Mouse (Mus musculus) heart, adult 11 months (tissue): ENCODE measurements around the gene Hist1h2ba.

Source experiments
- DNase-seq: peaks from one replicate; pipeline ENCODE4 v3.0.0; 2022

The Hist1h2ba gene

DNA sequence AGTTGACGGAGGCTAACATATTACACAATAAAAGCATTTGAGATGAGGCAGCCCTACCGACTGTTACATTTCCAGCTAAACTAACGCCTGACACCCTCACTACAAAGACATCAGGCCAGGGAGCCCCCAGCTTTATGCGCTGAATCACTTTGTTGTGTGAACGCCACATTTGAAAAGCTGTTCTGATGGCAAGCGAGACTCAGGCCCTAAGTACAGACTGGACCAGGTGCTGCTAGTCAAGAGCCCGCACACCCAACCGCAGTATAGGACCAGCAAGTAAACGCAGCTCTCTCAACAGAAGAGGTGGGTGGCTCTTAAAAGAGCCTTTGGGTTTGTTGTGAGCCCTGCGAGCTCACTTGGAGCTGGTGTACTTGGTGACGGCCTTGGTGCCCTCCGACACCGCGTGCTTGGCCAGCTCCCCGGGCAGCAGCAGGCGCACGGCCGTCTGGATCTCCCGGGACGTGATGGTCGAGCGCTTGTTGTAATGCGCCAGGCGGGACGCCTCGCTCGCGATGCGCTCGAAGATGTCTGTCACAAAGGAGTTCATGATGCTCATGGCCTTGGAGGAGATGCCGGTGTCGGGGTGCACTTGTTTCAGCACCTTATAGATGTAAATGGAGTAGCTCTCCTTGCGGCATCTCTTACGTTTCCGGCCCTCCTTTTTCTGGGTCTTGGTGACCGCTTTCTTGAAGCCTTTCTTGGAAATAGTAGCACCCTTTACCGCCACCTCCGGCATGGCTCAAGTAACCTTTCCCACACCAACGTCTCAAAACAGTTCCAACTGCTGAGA lies at the start of gene Hist1h2ba:
TSS of gene Hist1h2ba (minus strand) at position 736 of the 790 bp plus-strand sequence.
- no peak for DNase-seq

DNA sequence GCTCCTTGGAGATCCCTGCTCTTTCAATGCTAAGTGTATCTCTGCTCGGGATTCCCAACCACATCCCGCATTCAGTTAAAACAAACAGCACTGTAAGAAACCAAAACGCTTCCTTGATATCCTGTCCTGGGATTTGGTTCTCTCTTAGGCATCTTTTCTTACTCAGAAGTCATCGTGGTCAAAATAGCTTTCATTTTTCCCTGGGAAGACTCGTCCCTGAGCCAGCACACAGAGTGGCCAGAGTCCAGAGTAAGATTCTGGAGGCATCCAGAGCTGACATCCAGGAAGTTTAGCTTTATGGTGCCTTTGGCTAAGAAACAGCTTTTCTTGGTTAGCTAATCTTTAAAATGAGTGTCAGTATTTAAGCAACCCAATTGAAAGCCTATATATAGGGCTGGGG lies 38.3 kb upstream of the Hist1h2ba start:
- peak; percentile 51 for DNase-seq

DNA sequence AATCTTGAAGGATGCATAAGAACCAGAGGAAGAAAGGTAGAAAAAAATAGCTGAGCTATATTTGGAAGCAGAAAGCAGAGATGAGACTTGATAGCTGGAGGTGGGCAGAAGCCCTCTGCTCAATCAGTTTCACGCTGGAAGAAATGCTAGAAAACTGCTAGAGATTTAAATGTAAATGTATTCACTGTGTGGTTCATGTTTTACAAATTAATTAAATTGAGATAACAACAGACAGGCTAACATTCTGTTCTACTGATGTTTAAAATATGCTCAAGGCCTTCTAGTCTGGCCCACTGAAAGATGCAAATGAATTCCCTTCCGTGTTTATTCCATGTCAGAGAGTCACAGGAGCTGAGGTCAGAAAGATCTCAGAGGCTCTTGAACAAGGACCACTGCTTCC lies 37.9 kb upstream of the Hist1h2ba start:
- peak; percentile 59 for DNase-seq

- no peak for DNase-seq
These were observed 31.0 kb upstream of the Hist1h2ba start for GRCm38 (mm10) chr13:23964909-23965308.

GRCm38 (mm10) chr13:23959776-23960175 lies 25.8 kb upstream of the Hist1h2ba start:
- peak; percentile 30 for DNase-seq

DNA sequence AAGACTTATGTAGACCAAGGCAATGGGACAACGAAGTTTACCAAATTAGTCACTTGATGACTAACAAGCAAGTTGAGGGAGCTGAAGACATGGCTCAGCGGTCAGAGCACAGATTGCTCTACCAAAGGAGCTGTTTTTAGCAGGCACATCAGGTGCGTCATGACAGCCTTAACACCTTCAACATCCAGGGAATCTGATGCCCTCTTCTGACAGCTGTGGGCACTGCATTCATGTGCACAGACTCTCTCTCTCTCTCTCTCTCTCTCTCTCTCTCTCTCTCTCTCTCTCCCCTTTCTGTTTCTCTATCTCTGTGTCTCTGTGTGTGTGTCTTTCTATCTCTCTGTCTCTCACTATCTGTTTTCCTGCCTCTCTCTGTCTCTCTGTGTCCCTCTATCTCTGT lies 17.0 kb upstream of the Hist1h2ba start:
- peak; percentile 39 for DNase-seq

- peak; percentile 84 for DNase-seq
These were observed 15.7 kb upstream of the Hist1h2ba start for GRCm38 (mm10) chr13:23949484-23950246.

DNA sequence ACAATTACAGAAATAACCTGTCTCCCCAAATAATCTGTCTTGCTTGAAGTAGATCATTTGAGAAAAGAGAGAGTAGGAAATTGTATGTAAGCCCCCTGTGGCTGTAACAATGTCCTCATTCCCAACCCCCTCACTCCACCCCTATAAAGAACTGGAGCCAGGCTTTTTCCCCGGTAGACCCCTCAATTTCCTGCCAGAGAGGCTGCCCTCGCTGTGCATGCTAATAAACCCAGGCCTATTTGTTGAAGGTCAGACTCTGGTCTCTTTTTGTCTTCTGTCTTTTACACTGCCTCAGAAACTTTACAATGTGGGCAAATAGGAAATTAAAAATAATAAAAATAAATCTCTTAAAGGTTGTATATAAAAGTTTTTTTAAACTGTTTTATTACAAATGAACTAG lies 12.3 kb upstream of the Hist1h2ba start:
- no peak for DNase-seq

GRCm38 (mm10) chr13:23942861-23943260 lies 8.9 kb upstream of the Hist1h2ba start:
- DNase-seq: no peak

GRCm38 (mm10) chr13:23940291-23940690 lies 6.3 kb upstream of the Hist1h2ba start:
- no peak for DNase-seq

DNA sequence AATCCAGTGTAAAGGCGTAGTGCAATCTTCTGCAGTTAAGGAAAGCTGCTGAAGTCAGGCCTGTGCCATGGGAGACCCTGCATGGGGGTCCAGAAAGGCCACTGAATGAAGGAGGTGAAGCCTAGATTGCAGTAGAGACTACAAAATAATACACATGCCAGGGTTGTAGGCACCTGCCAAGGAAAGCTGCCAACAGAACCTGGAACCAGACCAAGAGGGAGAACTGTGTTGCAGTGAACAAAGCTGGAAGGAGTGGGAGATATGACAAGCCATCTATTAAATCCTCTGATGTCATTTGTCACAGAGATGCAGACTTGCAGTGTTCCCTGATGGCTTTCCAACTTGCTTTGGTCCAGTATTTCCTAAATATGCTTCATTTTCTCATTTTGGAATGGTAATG lies 4.7 kb upstream of the Hist1h2ba start:
- DNase-seq: no peak

- no peak for DNase-seq
These were observed 210 bp upstream of the Hist1h2ba start, which contains the start of gene Hist1h2aa for GRCm38 (mm10) chr13:23934211-23934520. Hist1h2aa (plus strand) TSS chr13:23934462.

DNA sequence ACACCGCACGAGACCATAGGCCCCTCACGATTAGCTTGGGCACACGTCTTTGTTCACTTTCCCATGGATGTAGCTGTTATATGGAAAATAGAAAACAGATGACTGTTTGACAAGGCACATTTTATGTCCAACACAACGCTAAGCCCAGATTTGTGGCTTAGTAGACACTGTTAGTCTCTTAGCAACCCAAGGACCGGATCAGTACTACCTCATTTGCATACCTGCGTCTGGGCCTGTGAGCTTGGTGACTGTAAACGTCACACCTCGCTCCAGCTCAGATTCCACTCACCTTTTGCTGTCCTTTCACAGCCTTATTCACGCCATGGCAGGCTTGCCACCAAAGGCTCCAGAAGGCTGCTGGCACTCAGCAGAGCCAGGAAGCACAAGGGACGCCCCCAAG lies 3.1 kb downstream of the Hist1h2ba start:
- DNase-seq: no peak

DNA sequence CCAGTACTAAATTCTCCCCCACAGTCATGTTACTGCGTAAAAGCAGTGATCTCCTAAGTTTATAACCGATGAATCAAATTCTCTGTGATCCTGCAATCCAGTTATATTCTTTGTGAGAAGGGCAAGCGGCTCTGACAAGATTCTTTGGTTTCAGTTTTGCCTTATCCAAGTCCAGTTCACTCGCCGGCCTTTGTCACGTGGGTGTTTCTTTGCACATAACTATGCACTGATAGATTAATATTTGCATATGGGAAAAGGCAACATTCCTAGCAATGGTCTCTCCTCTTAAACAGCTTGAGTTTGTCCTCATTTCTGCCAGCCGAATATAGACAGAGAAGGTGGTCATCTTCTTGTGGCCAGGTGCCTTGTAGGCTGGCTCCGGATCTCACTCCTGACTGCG lies 3.5 kb downstream of the Hist1h2ba start:
- DNase-seq: no peak

DNA sequence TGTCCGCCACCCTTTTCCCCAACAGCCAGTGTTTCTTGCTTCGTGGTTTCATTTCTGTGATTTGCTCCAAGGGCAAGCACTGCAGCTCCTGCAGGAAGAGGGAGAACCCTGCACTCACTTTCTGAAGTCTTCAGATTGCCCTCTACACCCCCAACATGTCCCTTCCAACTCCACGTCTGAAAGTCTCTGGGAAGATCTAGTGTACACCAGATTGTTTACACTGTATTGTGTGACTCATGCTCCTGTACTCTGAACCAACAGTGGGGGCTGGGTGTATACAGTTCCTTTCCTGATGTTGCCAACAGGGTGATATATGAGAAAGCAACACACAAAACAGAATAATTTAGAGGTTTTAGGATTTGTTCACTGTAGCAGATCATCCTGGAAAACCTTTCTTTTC lies 5.3 kb downstream of the Hist1h2ba start:
- no peak for DNase-seq

GRCm38 (mm10) chr13:23925792-23926191 lies 8.2 kb downstream of the Hist1h2ba start:
- DNase-seq: no peak

- no peak for DNase-seq
These were observed 16.3 kb downstream of the Hist1h2ba start for GRCm38 (mm10) chr13:23917674-23918073.

DNA sequence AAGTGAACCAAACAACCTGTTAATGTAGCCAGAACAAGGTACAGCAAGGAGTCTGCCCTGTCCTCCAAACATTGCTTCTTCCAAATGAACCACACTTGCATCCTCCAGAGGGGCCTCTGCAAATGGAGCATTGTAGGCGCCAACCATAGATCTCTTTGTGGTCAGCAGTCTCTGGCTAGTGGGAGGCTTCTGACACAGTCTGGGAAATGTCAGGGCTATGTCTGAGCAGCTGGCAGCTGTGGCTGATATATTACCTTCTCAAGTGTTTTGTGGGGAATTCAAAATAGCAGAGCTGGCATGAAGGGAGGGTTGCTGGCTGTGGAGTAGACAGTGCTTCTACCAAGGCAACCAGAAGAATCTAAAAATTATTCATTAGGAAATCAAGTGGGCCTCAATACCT lies 17.8 kb downstream of the Hist1h2ba start:
- DNase-seq: no peak

- no peak for DNase-seq
These were observed 19.4 kb downstream of the Hist1h2ba start, which contains the start of gene Slc17a4 for GRCm38 (mm10) chr13:23914376-23915167. Slc17a4 (minus strand) TSS chr13:23915009.

GRCm38 (mm10) chr13:23913791-23914306 lies 20.1 kb downstream of the Hist1h2ba start:
- DNase-seq: peak; percentile 95

- DNase-seq: no peak
These were observed 22.6 kb downstream of the Hist1h2ba start for GRCm38 (mm10) chr13:23911335-23911734.

DNA sequence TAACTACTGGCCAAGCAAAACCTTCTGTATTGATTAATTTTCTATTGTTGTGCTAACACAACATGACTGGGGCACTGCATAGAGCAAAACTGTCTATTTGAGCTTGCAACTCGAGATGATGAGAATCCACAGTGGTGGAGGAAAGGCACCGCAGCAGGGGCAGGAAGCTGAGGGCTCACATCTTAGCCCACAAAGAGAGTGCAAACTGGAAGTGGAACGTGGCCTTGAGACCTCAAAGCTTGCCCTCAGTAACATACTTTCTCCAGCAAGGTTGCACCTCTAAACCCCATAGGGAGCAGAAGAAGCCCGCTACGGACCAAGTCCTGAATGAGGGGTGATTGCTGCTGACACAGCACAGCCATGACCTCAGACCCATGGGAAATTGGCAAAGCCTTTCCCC lies 23.8 kb downstream of the Hist1h2ba start:
- no peak for DNase-seq

GRCm38 (mm10) chr13:23906906-23907305 lies 27.1 kb downstream of the Hist1h2ba start:
- DNase-seq: no peak
